In genomic region chr13:59746711-59747110, GRCm38 (mm10) we compare ENCODE assay signal across 14 mouse cellular contexts. TPM values are rescaled to one million over a fixed set of nuclear protein-coding genes. Genes with fewer than 3 reads are reported as not detected.
DNase-seq lines count a peak whose midpoint lies in the region; ATAC-seq and TF ChIP-seq lines count a peak whose summit lies in the region.
"Had no signal": no experiment of that assay in that cellular context is flagged by ENCODE, and none has a peak within 500 bp of the region (broad histone marks: within the 10 kb centered on the region; RNA-seq: fewer than 3 reads in every experiment).

Gene 1700014D04Rik, minus strand, starts transcription at chr13:59746752.

- H3K27me3 ChIP-seq in testis, adult 2 months (ENCODE audit: control insufficient read depth, insufficient read depth, low read length): no peaks in the 10 kb centered on the region
- no peaks in the 10 kb centered on the region for H3K27me3 ChIP-seq in neural tube, embryonic 15.5 days (replicated peaks)
- H3K27me3 ChIP-seq: CH12.LX had no signal

- no peak within 1 kb of the TSS for H3K4me2 ChIP-seq in neural tube, embryonic 15.5 days
- H3K4me2 ChIP-seq: liver, embryonic 11.5 days had no signal

- no peak for TF ChIP-seq CTCF in testis, adult 2 months (IDR thresholded peaks at IDR 0.05; ENCODE audit: control insufficient read depth, insufficient read depth, insufficient replicate concordance, low read depth, low read length)

- no peaks in the 10 kb centered on the region for H3K36me3 ChIP-seq in testis, adult 2 months (ENCODE audit: control insufficient read depth, insufficient read depth, low read length)
- no peaks in the 10 kb centered on the region for H3K36me3 ChIP-seq in neural tube, embryonic 15.5 days

- no peaks in the 10 kb centered on the region for H3K4me1 ChIP-seq in testis, adult 2 months (ENCODE audit: control insufficient read depth, insufficient read depth, low read length)
- no peaks in the 10 kb centered on the region for H3K4me1 ChIP-seq in neural tube, embryonic 15.5 days

- DNase-seq in kidney, adult 18-20 months: peak; percentile 21
- no peak for DNase-seq in kidney, postnatal 14 days
- DNase-seq in testis, postnatal 14 days (ENCODE audit: low spot score): no peak
- DNase-seq in kidney, postnatal 25 days: peak; percentile 41 to 62
- DNase-seq: adrenal gland, adult 2 months; heart, adult 11 months; heart, postnatal 14 days had no signal

- peak; percentile 55; the same call in 1 of the 2 replicates for TF ChIP-seq POLR2A in testis, adult 2 months (IDR thresholded peaks at IDR 0.05; ENCODE audit: control insufficient read depth, low read depth, low read length)

- no peak for ATAC-seq in neural tube, embryonic 15.5 days (ENCODE audit: low FRiP score)
- ATAC-seq in erythroblast, adult 5-6 weeks (replicated peaks; ENCODE audit: low FRiP score, poor library complexity, severe bottlenecking): no peak

- 79% methylated on average over 9 of the region's 9 CpGs for whole genome bisulfite sequencing in neural tube, embryonic 15.5 days

- peak within 1 kb of the TSS; percentile 94 for H3K4me3 ChIP-seq in testis, adult 2 months (ENCODE audit: control insufficient read depth, low read depth, low read length)
- H3K4me3 ChIP-seq in neural tube, embryonic 15.5 days (replicated peaks): no peak within 1 kb of the TSS

- peak within 1 kb of the TSS; percentile 94 for H3K27ac ChIP-seq in testis, adult 2 months (ENCODE audit: control insufficient read depth, insufficient read depth, low read depth, low read length)
- no peak within 1 kb of the TSS for H3K27ac ChIP-seq in neural tube, embryonic 15.5 days (replicated peaks)

- no peaks in the 10 kb centered on the region for H3K9me3 ChIP-seq in neural tube, embryonic 15.5 days (replicated peaks)

- H3K9ac ChIP-seq in neural tube, embryonic 15.5 days (replicated peaks): no peak within 1 kb of the TSS

RNA-seq across cellular contexts. Expression of gene 1700014D04Rik, which starts in this region (rescaled TPM):
- polyA plus RNA-seq in testis, adult 2 months (2012; rRNA removed): 45.6 and 46.7 TPM in 2 replicates
- 0.14 and 0.22 TPM in 2 replicates for polyA plus RNA-seq in neural tube, embryonic 15.5 days (2015; fragmentation: Nextera tagmentation; extraction: Ambion mirVana)
- total RNA-seq in erythroblast, adult 5-6 weeks (2015; ENCODE audit: low replicate concordance): 0.77 TPM in 1 of 2 replicates, not detected in the other
- 0.42 and 4.8 TPM in 2 replicates for total RNA-seq in erythroblast, adult 5-6 weeks (2017; ENCODE audit: low replicate concordance)
- total RNA-seq: adrenal gland, adult 2 months; CH12.LX; heart, postnatal 14 days had no signal
- polyA plus RNA-seq: adrenal gland, adult 2 months; intestine, embryonic 14.5 days; liver, embryonic 11.5 days; stomach, embryonic 16.5 days had no signal

Comparison
In these comparisons a context has a peak if more than half of its experiments do, and no peak if none do; other contexts are left out.
1. RNA of gene 1700014D04Rik (polyA plus RNA-seq): 45.6 to 46.7 TPM in testis, adult 2 months; 0.14 to 0.22 TPM in neural tube, embryonic 15.5 days; every median in the first group is over 10 times any median in the second.
2. DNase-seq: peak in kidney, adult 18-20 months (single experiment) and kidney, postnatal 25 days (2 of 2); none in kidney, postnatal 14 days (single experiment) and testis, postnatal 14 days (single experiment).